Mouse (Mus musculus) A20 (cell line): ENCODE measurements around the gene Ankfy1.

Source experiments
- DNase-seq: peaks from one replicate; pipeline ENCODE4 v3.0.0-alpha.2; 2011; ENCODE audit warnings: low read depth, low spot score

Gene Ankfy1

GRCm38 (mm10) chr11:72795149-72795454 is 105.3 kb downstream of the Ankfy1 start:
- no peak for DNase-seq

GRCm38 (mm10) chr11:72795455-72796295 is 105.9 kb downstream of the Ankfy1 start, which contains the start of the genes Cyb5d2 and Zzef1:
TSS of gene Cyb5d2 (minus strand) at chr11:72796142.
TSS of gene Zzef1 (plus strand) at chr11:72796226.
- DNase-seq: peak; percentile 97

GRCm38 (mm10) chr11:72796296-72796687 is 106.5 kb downstream of the Ankfy1 start:
- DNase-seq: no peak

- no peak for DNase-seq
These were observed 107.0 kb downstream of the Ankfy1 start for GRCm38 (mm10) chr11:72796773-72797338.

GRCm38 (mm10) chr11:72798112-72798511 is 108.3 kb downstream of the Ankfy1 start:
- no peak for DNase-seq

DNA sequence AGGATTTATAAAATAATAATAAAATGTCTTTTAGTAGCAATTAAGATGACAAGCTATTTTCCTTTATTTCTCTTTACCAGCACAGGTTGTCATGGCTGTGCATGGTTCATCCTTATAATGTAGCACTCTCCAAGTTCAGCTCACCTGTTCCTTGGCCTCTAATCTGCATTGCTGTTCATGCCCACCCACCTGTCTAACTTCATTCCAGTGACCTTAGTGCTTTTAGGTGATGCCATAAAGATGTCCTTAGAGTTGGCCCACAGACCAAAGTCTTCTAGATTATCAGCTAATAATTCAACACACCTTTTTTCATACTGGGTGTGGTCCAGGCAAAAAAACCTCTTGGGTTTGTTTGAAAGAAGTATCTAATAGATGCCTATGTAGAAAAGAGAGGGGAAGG is 111.4 kb downstream of the Ankfy1 start:
- DNase-seq: no peak

DNA sequence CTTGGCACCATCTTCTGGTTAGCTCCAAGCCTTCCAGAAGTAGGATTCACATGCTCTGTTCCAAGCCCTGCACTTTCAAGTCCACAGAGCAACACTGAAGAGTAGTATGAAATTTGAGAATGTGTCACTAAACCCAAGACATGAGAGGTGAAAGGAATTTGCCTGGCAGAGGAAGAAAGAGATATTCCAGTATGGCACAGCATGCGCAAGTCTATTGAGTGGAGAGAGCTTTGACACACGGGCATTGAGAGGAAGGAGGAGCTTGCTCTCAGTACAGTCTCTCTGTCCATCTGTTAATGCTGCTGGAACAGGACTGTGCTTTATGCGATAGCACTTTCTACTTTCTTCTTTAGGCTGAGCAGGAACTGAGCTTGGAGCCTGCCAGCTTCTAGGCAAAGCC is 113.2 kb downstream of the Ankfy1 start:
- no peak for DNase-seq

- DNase-seq: no peak
These were observed 114.8 kb downstream of the Ankfy1 start for GRCm38 (mm10) chr11:72804586-72804985.

GRCm38 (mm10) chr11:72805232-72805631 is 115.4 kb downstream of the Ankfy1 start:
- DNase-seq: no peak

DNA sequence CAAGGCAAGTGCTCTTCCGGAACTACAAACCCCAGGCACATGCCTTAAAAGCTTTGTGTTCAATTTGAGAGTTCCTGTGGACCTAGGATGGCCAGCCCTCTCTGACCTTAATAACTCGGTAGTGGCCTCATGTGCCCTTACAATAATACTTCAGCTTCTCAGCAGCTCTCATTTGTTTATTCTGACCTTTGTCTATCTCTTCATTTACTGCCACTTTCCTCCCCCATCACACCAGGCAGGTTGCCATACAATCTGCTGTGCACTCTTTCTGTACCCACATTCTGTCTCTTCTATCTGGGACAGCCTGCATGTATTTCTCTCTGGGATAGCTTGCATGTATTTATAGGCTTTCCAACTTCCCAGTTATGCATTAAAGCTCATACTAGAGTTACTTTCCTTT is 116.8 kb downstream of the Ankfy1 start:
- no peak for DNase-seq

DNA sequence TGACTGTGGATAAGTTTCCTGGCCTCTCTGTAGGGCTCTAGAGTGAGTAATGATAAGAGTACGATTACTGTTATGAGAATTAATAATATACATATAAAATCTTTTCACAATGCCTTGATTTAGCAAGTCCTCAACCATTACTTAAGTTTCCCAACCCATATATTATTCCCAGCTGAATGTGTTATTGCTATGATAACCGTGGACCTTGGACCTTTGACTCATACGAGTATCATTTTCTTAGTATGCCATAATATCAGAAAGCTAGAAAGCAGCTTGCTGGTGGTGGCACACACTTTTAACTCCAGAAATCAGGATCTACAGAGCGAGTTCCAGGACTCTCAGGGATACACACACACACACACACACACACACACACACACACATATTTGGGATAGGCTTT is 118.2 kb downstream of the Ankfy1 start:
- DNase-seq: no peak

DNA sequence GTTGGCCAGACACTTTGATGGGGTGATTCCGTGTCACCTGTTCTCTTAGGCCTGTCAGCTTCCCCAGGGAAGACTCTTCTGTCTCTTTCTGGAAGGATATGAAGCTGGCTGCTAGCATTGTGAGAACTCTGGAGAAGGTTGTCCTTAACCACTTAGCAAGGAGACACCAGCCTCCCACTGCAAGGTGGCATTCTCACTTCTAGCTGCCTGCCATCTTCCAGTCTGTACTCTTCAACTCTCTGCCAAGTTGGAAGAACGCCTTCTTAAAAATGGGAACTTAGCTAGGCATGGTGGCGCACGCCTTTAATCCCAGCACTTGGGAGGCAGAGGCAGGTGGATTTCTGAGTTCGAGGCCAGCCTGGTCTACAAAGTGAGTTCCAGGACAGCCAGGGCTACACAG is 123.9 kb downstream of the Ankfy1 start:
- DNase-seq: no peak

DNA sequence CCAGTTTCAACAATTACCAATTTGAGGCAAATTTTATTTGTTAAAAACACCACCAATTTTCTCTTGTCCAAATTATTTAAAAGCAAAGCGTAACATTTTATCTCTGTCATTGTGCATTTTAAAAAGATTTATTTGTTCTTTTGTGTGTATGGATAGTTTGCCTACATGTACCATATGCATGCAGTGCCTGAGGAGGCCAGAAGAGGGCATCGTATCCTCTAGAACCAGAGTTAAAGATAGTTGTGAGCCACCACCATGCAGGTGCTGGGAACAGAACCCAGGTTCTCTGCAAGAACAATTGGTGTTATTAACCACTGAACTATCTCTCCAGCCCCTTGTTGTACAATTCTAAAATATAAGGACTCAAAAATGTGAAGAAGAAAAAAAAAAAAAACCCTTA is 124.4 kb downstream of the Ankfy1 start:
- peak; percentile 39 for DNase-seq

GRCm38 (mm10) chr11:72816859-72817258 is 127.1 kb downstream of the Ankfy1 start:
- no peak for DNase-seq

GRCm38 (mm10) chr11:72818067-72818466 is 128.3 kb downstream of the Ankfy1 start:
- peak; percentile 21 for DNase-seq

DNA sequence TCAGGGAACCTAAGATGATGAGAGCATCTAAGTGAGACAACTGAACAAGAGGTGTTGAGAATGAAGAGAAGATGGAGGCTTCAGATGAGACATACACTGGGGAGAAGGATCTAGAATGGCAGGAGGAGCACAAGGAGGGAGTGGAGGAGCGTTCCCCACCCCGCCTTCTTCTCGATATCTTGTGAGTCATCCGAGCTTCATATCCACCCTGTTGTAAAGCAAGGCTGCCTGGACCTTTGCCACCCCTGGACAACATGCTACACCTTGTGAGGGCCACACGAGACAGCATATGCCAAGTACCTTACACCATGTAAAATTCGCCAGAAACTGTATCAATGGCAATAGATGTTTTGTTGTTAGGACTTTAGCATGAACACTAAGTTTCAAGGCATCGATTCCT is 131.2 kb downstream of the Ankfy1 start:
- DNase-seq: no peak
